Mouse (Mus musculus) kidney, adult 18-20 months (tissue): ENCODE data around the gene Mtf1.

Experiments used
- DNase-seq: peaks from one replicate; pipeline ENCODE4 v3.0.0; 2021

The Mtf1 gene

GRCm38 (mm10) chr4:124802309-124803260 lies 681 bp downstream of the Mtf1 start:
- DNase-seq: peak; percentile 95

GRCm38 (mm10) chr4:124803406-124803805 lies 1.5 kb downstream of the Mtf1 start:
- no peak for DNase-seq

DNA sequence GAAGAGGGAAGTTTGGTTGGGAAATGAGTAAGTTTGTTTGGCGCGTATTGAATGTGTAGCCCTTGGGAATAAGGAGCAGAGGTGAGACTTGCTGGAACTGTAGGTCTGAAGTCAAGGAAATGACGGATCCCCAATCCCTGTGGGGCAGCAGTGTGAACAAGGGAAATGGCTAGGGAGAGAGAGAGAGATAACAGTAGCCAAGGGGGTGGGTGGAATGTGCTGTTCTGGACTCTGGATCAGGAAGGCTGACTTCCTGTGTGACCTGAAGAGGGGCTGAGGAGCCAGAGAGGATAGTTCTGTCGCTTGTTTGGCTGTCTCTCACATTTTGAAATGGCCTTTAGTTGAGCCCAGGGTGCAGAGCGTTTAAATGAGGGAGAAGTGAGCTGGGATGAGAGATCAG lies 6.6 kb downstream of the Mtf1 start:
- peak; percentile 28 for DNase-seq

DNA sequence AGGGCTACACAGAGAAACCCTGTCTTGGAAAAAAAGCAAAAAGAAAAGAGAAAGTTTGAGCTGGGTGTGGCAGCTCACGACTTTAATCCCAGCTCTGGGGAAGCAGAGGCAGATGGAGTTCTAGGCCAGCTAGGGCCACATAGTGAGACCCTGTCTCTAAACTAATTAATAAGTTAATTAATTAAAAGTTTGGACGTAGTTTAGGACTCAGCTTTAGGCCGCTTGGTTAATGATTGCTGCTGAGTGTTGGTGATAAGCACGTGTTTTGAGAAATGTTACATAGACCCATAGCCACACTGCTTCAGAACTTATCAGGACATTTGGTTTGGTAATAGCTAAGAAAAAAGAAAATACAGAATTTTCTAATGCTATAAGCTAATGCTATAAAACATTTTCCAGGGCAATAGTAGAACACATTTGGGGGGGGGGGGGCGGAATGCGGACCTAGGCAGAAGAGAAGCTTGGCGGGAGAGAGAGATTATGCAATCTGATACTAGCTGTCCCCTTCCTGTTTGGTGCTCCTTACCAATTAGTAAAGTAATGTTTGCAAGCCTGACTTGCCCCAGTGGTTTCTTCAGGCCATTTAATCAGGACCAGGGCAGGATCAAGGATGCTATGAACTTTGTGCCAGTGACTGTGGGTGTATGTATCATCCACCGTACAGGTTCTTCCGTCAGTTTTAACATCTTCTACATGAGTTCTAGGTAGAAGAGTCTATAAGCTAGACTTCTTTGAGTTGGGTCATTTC lies 7.4 kb downstream of the Mtf1 start:
- peak; percentile 25 for DNase-seq

DNA sequence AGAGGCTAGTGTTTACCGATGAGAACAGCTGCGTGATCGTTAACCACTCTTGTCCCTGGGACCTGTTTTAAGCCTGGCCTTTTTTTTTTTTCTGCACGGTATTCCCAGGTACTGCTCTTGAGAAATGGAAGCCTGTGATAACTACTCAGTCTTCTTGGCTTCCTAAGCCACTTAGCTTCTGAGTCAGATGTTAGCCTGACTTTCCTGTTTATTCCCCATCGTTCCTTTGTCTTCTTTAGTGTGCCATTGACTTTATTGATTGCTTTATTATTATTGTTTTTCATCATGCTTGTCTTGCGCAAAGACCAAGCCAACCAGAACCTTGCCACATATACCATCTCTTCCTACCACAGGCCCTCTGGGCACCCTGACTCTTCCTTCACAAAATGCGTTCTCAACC lies 8.2 kb downstream of the Mtf1 start:
- no peak for DNase-seq

- DNase-seq: no peak
These were observed 9.6 kb downstream of the Mtf1 start for GRCm38 (mm10) chr4:124811347-124811975.

DNA sequence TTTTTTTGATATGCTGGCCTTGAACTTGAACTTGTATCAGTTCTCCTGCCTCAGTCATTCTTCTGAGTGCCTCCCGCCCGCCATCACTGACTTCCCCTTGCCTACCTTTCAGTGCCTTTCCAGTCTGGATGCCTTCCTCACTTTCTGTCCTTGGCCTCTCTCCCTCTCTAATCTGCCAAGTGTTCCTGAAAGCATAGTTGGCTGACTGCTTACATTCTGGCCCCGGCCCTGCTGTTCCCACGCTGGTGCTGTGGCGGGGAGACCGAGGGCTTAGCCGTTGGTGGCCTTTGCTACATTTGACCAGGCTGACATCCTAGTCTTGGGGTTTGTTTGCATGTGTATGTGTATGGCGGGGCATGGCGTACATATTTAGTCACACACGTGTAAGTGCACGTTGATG lies 14.0 kb downstream of the Mtf1 start:
- no peak for DNase-seq

- peak; percentile 71 for DNase-seq
These were observed 15.9 kb downstream of the Mtf1 start for GRCm38 (mm10) chr4:124817803-124818202.

DNA sequence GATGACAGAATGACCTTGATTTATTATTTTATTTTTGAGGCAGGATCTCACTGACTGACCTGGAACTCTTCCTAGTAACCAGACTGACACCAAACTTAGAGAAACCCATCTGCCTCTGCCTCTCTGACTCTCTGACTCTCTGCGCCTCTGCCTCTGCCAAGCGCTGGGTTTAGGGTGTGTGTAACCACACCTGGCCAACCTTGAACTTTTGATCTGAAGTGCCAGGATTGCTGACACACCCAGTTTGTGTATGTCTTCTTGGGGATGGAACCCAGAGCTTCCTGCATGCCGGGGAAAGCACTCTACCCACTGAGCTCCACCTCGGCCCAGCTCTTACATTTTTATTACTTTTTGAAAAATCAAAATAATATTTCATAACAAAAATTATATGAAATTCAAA lies 16.9 kb downstream of the Mtf1 start:
- no peak for DNase-seq

- no peak for DNase-seq
These were observed 23.1 kb downstream of the Mtf1 start for GRCm38 (mm10) chr4:124824967-124825366.

- no peak for DNase-seq
These were observed 23.6 kb downstream of the Mtf1 start for GRCm38 (mm10) chr4:124825371-124825965.

DNA sequence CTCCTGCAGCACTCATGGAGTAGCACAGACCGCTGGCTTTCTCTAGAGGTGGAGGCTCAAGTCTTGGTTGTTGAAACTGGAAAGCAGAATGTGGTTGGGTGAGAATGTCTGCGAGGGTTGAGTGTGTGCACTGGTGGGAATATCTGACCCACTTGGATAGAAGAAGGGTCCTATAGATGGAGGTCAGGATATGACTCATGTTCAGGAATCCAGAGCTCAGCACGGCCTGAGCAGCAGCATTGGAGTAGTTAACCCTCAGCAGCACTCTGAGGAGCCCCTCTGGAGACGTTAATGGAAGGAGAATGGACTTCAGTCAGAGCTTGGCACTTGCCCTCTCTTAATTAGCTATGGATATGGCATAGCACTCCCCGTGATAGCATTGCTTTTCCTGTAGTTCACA lies 27.8 kb downstream of the Mtf1 start:
- DNase-seq: no peak

GRCm38 (mm10) chr4:124832796-124833195 lies 30.9 kb downstream of the Mtf1 start:
- no peak for DNase-seq

DNA sequence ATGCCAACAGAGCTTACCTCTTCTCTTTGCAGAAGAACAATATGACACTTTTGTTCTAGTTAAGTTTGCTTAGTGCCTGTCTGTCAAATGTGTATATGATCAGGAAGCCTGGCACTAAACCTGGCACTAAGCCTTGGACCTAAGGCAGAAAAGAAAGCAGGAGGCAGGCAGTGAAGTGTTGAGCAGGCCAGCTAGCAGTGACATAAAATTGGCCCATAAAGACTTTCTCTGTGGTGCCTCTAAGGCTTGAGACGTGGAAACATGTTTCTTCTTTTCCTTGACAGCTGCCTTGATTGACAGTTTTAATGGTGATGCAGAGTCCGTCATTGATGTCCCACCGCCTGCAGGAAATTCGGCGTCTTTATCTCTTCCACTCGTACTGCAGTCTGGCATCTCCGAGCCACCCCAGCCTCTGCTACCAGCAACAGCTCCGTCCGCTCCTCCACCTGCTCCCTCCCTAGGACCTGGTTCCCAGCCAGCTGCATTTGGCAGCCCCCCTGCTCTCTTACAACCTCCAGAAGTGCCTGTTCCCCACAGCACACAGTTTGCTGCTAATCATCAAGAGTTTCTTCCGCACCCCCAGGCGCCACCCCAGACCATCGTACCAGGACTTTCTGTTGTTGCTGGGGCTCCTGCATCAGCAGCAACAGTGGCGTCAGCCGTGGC lies 36.3 kb downstream of the Mtf1 start:
- no peak for DNase-seq

GRCm38 (mm10) chr4:124840998-124841397 lies 39.1 kb downstream of the Mtf1 start:
- no peak for DNase-seq

DNA sequence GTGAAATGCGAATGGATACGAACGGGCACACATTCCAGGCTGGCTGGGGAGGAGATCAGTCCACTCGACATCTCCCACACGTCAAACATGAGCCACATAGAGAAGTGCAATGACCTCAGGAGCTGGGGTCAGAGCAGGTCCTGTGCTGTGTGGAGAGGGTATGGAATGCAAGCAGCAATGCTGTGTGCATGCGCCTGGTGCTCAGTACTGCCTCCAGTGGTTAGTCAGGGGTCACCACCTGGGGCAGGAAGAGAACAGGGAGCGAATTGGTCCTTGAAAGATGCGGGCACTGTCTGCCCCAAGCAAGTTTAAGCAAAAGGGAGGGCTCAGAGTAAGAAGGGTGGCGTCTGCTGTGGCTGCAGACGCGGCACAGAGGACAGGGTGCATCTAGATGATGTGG lies 41.6 kb downstream of the Mtf1 start:
- DNase-seq: peak; percentile 41

- DNase-seq: peak; percentile 86
These were observed 45.7 kb downstream of the Mtf1 start for GRCm38 (mm10) chr4:124847573-124847972.

DNA sequence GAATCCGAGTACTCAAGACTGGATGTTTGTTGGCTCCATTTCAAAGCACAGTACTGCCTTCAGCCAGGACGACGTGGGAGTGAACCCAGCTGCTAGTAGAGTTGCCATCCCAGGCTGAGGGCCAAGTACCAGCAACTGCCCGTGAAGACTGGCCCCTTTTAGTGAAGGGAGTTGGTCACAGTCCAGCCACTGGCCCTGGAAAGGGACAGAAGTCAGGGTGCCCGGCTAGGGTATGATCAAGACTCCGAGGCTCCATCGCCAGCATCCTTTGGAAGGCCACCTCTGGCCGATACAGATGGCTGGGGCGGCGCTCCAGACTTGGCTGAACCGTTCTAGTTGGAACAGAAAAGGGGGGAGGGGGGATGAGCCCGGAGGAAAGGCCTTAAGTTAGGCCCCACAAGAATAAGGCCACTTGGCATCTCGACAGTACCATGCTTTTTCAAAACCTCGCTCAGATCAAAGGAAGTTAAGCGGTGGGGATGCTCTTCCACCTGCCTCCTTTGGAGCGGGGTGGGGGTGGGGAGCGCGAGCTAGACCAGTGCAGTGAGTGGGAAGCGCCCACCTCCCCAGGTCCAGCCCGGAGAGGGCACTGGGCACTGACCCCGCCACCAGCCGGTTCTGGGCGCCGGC lies 47.8 kb downstream of the Mtf1 start:
- DNase-seq: peak; percentile 60

DNA sequence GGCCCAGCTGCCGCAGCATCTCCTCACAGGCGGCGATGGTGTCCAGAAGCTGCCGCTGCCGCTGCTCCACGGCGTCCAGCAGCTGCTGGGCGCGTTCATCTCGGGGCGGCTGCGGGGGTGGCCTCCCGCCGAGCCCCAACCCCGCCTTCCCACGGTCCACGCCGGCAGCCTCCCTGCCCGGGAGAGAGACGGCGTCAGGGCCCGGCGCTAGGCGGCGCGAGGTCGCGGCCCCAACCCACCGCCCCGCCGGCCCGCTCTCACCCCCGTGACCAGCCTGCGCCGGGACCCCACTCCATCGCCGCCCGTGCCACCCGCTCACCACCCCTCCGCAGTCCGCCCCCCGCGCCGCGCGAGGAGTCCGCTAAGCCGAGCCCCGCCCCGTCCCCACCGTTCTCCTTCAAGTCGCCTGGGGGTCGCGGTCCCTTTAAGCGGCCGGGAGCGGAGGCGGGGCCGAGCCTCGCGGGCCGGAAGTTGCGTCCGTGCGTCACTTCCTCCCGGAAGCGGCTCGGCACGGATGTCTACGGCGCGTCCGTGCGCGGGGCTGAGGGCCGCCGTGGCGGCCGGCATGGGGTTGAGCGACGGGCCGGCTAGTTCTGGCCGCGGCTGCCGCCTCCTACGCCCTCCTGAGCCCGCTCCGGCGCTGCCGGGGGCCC lies 48.5 kb downstream of the Mtf1 start, which contains the start of gene Yrdc:
TSS of gene Yrdc (plus strand) at position 419 of the 653 bp plus-strand sequence.
- DNase-seq: peak; percentile 96

DNA sequence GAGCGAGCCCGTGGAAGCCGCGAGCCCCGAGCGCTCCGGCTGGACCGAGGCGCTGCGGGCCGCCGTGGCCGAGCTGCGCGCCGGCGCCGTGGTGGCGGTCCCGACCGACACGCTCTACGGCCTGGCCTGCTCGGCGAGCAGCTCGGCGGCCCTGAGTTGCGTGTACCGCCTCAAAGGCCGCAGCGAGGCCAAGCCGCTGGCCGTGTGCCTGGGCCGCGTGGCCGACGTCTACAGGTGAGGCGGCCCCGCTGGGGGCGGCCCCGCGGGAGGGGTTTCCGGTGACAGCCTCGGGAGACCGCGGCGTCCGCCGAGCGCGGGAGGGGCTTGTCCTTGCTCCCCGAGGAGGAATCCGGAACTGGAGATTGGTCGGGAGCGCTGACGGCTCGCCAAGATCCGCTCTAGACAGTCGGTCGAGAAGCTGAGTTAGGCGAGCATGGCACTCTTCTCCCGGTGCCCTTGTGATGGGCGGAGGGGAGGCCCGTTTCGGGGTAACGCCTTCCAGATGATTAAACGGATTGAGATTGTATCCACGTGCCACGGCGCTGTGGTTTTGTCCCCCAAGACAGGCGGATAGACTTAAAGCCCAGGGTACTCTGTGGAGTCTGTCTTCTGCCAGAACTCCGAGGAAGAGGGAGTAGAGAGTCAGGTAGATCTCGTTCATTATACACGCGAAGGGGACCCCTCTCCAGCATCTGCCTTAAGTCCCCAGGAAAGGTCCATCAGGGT lies 49.2 kb downstream of the Mtf1 start, which contains the start of gene 1110065P20Rik:
TSS of gene 1110065P20Rik (minus strand) at position 264 of the 726 bp plus-strand sequence.
- DNase-seq: peak; percentile 84

DNA sequence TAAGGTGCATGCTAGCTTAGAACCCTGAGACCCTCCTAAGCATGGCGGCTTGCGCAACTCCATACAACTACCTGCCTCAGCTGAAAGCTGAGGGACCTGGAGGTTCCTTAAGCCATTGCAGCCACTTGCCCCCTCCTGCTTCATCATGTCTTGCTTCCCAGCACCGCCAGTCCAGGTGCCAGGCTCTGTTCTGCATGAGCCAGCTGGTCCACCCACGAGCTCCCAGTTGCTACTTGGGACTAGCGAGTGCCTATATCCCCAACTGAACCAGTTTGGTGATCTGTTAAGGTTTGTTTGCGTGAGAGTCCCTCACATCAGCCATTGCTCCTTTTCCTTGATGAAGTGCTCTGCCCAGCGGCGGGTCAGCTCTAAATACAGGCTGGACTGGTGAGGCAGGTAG lies 54.4 kb downstream of the Mtf1 start:
- no peak for DNase-seq
